14 mouse cellular contexts compared by ENCODE assay signal in genomic region chr9:110230395-110231071, GRCm38 (mm10). TPM values are rescaled to one million over a fixed set of nuclear protein-coding genes. Genes with fewer than 3 reads are reported as not detected.
DNase-seq lines count a peak whose midpoint lies in the region; ATAC-seq and TF ChIP-seq lines count a peak whose summit lies in the region.
"Had no signal": no experiment of that assay in that cellular context is flagged by ENCODE, and none has a peak within 500 bp of the region (broad histone marks: within the 10 kb centered on the region; RNA-seq: fewer than 3 reads in every experiment).

No protein-coding gene starts in this region.

- no peaks in the 10 kb centered on the region for H3K4me1 ChIP-seq in intestine, postnatal 0 days (replicated peaks; ENCODE audit: control insufficient read depth, insufficient read depth, low read length)
- H3K4me1 ChIP-seq in intestine, embryonic 15.5 days (replicated peaks) = no peaks in the 10 kb centered on the region
- H3K4me1 ChIP-seq in midbrain, postnatal 0 days (ENCODE audit: insufficient read depth, low read length) = no peaks in the 10 kb centered on the region
- H3K4me1 ChIP-seq in midbrain, embryonic 13.5 days (replicated peaks) = no peaks in the 10 kb centered on the region
- H3K4me1 ChIP-seq: embryonic facial prominence, embryonic 13.5 days had no signal

- no peaks in the 10 kb centered on the region for H3K9me3 ChIP-seq in intestine, postnatal 0 days (ENCODE audit: control insufficient read depth)
- H3K9me3 ChIP-seq in intestine, embryonic 15.5 days = no peaks in the 10 kb centered on the region
- H3K9me3 ChIP-seq in midbrain, postnatal 0 days (ENCODE audit: low read length) = no peaks in the 10 kb centered on the region
- no peaks in the 10 kb centered on the region for H3K9me3 ChIP-seq in midbrain, embryonic 13.5 days
- H3K9me3 ChIP-seq: embryonic facial prominence, embryonic 13.5 days had no signal

- H3K27ac ChIP-seq in intestine, postnatal 0 days (ENCODE audit: low read depth, low read length) = no peak overlapping the region
- no peak overlapping the region for H3K27ac ChIP-seq in intestine, embryonic 15.5 days
- H3K27ac ChIP-seq in midbrain, postnatal 0 days (ENCODE audit: low read depth, low read length) = 0 out of 2 replicates have a peak overlapping the region, but pooled peaks have one; percentile 9
- H3K27ac ChIP-seq in midbrain, embryonic 13.5 days = no peak overlapping the region
- H3K27ac ChIP-seq: embryonic facial prominence, embryonic 13.5 days; gastrocnemius, adult 2 months had no signal

- no peak overlapping the region for H3K4me2 ChIP-seq in intestine, postnatal 0 days (replicated peaks; ENCODE audit: low read depth)
- no peak overlapping the region for H3K4me2 ChIP-seq in intestine, embryonic 15.5 days (replicated peaks)
- H3K4me2 ChIP-seq in midbrain, postnatal 0 days (ENCODE audit: low read depth, low read length, poor library complexity, severe bottlenecking) = no peak overlapping the region
- no peak overlapping the region for H3K4me2 ChIP-seq in midbrain, embryonic 13.5 days (replicated peaks)
- H3K4me2 ChIP-seq: embryonic facial prominence, embryonic 13.5 days had no signal

- peaks cover 49% of the 10 kb centered on the region for H3K36me3 ChIP-seq in intestine, postnatal 0 days (ENCODE audit: control insufficient read depth, insufficient read depth)
- H3K36me3 ChIP-seq in intestine, embryonic 15.5 days = peaks cover 23% of the 10 kb centered on the region
- peaks cover 39% of the 10 kb centered on the region for H3K36me3 ChIP-seq in midbrain, postnatal 0 days (ENCODE audit: insufficient read depth, low read length)
- peaks cover 86% of the 10 kb centered on the region for H3K36me3 ChIP-seq in midbrain, embryonic 13.5 days

- H3K4me3 ChIP-seq in intestine, postnatal 0 days (ENCODE audit: low read depth, low read length) = no peak overlapping the region
- H3K4me3 ChIP-seq in intestine, embryonic 15.5 days (replicated peaks) = no peak overlapping the region
- no peak overlapping the region for H3K4me3 ChIP-seq in midbrain, postnatal 0 days (ENCODE audit: low read depth, low read length)
- H3K4me3 ChIP-seq in midbrain, embryonic 13.5 days (replicated peaks) = no peak overlapping the region
- H3K4me3 ChIP-seq: embryonic facial prominence, embryonic 13.5 days; gastrocnemius, adult 2 months had no signal

- no peak for DNase-seq in midbrain, postnatal 0 days (ENCODE audit: low spot score)
- peak; percentile 92 for DNase-seq in cerebellum, adult 9-10 months
- DNase-seq in T-cell, adult 2 months (ENCODE audit: low spot score) = no peak
- DNase-seq in heart, adult 18-20 months = no peak
- DNase-seq: gastrocnemius, adult 2 months; heart, postnatal 36 days; kidney, adult 18-20 months; left cerebral cortex, postnatal 4 days; right cerebral cortex, postnatal 25 days; thymus, postnatal 14 days had no signal

- H3K27me3 ChIP-seq in intestine, postnatal 0 days (replicated peaks; ENCODE audit: control insufficient read depth, insufficient read depth, low read length) = no peaks in the 10 kb centered on the region
- H3K27me3 ChIP-seq in intestine, embryonic 15.5 days (replicated peaks) = no peaks in the 10 kb centered on the region
- no peaks in the 10 kb centered on the region for H3K27me3 ChIP-seq in midbrain, postnatal 0 days (ENCODE audit: insufficient read depth, low read length)
- no peaks in the 10 kb centered on the region for H3K27me3 ChIP-seq in midbrain, embryonic 13.5 days
- H3K27me3 ChIP-seq: embryonic facial prominence, embryonic 13.5 days had no signal

- H3K9ac ChIP-seq in intestine, postnatal 0 days (ENCODE audit: low read depth, low read length) = no peak overlapping the region
- no peak overlapping the region for H3K9ac ChIP-seq in intestine, embryonic 15.5 days
- H3K9ac ChIP-seq in midbrain, postnatal 0 days (replicated peaks; ENCODE audit: low read length, poor library complexity, severe bottlenecking) = no peak overlapping the region
- no peak overlapping the region for H3K9ac ChIP-seq in midbrain, embryonic 13.5 days (replicated peaks)
- H3K9ac ChIP-seq: embryonic facial prominence, embryonic 13.5 days had no signal

- WGBS in intestine, postnatal 0 days = 81% methylated on average over 16 of the region's 16 CpGs
- WGBS in intestine, embryonic 15.5 days = 87% methylated on average over 16 of the region's 16 CpGs
- 84% methylated on average over 16 of the region's 16 CpGs for WGBS in midbrain, postnatal 0 days
- WGBS in midbrain, embryonic 13.5 days = 90% methylated on average over 16 of the region's 16 CpGs

- 0 out of 2 replicates have a peak, but pooled peaks have one; percentile 36 for ATAC-seq in intestine, postnatal 0 days
- no peak for ATAC-seq in intestine, embryonic 15.5 days
- ATAC-seq in midbrain, postnatal 0 days (ENCODE audit: low FRiP score) = no peak
- no peak for ATAC-seq in midbrain, embryonic 13.5 days

- TF ChIP-seq CTCF in intestine, postnatal 0 days (IDR thresholded peaks at IDR 0.05; ENCODE audit: low read depth) = no peak
- TF ChIP-seq CTCF in midbrain, postnatal 0 days (IDR thresholded peaks at IDR 0.05) = no peak

RNA-seq across cellular contexts. Expression of gene Cspg5, which starts 13.1 kb away (rescaled TPM):
- 2.9 and 3.2 TPM in 2 replicates for polyA plus RNA-seq in intestine, postnatal 0 days (2015; fragmentation: Nextera tagmentation; extraction: Ambion mirVana)
- 3.9 and 4.6 TPM in 2 replicates for polyA plus RNA-seq in intestine, embryonic 15.5 days (2015; fragmentation: Nextera tagmentation; extraction: Ambion mirVana)
- total RNA-seq in midbrain, postnatal 0 days (2014; rRNA removed) = 456 and 504 TPM in 2 replicates
- 325 and 340 TPM in 2 replicates for polyA plus RNA-seq in midbrain, postnatal 0 days (2015; fragmentation: Nextera tagmentation; extraction: Ambion mirVana)
- 58.9 and 70.2 TPM in 2 replicates for polyA plus RNA-seq in midbrain, embryonic 13.5 days (2015; fragmentation: Nextera tagmentation; extraction: Ambion mirVana)
- total RNA-seq in heart, adult 18-20 months (2021) = under 1 TPM in 1 of 2 experiments, not detected in 1; 0.39 TPM

Comparison
In these comparisons a context has a peak if more than half of its experiments do, and no peak if none do; other contexts are left out.
1. RNA of gene Cspg5, which starts 13.1 kb away (polyA plus RNA-seq): 325 to 340 TPM in midbrain, postnatal 0 days and 58.9 to 70.2 TPM in midbrain, embryonic 13.5 days; 3.9 to 4.6 TPM in intestine, embryonic 15.5 days and 2.9 to 3.2 TPM in intestine, postnatal 0 days; every median in the first group is over 10 times any median in the second.